Mouse (Mus musculus) T-cell, adult 2 months (primary cell): ENCODE measurements around the gene Aip.
A peak's percentile ranks its signal among the peaks of the same experiment; 100 is the strongest.
"Not testable (repeated sequence)": the region's sequence is repeated elsewhere in the genome, so short reads cannot be mapped to it uniquely, and the experiment has no call there.

Experiments
- DNase-seq: peaks from one replicate; pipeline ENCODE4 v3.0.0; 2022; ENCODE audit warnings: low spot score

Gene Aip

DNA sequence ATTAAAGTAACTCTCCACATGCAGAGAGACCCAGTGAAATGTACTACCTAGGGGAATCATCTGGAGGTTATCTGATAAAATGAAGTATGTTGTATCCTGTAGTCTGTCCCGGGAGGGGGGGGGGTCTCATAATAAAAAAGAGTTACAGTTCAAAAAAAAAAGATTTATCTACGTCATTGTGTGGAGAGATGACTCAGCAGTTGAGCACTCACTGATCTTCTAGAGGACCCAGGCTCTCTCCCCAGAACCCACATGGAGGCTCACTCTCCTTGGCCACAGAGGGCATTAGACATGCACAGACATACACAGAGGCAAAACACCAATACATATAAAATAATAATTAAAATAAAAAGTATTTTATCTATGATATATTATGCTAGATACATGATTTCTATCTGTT, 34.3 kb downstream of the Aip start:
- DNase-seq = no peak

DNA sequence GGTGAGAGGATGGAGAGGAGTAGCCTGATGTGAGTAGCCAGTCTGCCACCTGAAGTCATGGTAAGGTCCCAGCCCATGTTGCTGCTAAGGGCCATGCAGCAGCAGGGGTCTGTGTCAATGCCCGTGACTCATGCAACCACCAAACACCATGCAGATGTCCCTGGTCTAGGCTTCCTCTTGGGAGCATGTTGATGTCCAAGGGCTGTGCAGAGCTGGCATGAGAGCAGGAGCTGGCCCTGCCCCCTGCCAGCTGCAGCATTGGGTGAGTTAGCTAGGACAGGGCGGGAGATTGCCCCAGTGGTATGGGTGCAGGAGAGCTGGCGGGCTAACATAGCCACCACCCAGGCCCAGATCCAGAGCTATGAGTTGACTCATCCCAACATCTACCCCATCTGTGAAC, 35.2 kb downstream of the Aip start:
- DNase-seq = no peak

DNA sequence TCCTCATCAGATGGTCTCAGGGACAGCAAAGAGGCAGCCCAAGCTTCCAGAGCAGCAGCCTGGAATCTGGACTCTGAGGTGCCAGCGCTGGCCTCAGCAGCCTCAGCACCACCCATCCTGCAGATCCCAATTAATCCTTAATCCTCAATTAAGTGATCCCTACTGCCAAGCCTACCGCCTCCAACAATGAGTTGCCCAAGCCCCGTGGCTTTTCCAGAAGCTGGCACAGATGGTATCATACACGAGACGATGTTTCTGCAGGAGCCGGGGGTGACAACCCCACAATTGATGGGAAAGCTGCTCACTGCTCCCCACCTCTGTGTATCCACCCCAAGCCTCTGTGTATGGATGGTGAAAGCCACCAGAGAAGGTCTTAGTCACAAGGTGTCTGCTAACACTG, 36.5 kb downstream of the Aip start:
- no peak for DNase-seq

DNA sequence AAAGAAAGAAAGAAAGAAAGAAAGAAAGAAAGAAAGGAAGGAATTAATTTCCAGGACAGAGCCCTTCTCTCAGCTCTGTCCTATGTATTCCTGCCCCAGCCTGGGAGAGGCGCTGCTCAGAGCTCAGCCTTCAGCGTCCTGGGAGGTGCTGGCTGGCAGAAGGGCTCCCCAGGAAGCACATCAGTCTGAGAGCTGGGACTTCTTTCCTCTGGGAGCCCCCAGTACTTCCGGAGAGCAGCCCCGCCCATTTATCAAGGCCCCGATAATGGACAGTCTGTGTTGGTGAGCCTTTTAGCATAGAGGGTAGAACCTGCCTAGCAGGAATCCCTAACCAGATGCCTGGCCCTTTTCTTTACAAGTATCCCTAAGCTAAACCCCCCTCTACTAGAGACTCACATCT, 37.5 kb downstream of the Aip start:
- DNase-seq = no peak

DNA sequence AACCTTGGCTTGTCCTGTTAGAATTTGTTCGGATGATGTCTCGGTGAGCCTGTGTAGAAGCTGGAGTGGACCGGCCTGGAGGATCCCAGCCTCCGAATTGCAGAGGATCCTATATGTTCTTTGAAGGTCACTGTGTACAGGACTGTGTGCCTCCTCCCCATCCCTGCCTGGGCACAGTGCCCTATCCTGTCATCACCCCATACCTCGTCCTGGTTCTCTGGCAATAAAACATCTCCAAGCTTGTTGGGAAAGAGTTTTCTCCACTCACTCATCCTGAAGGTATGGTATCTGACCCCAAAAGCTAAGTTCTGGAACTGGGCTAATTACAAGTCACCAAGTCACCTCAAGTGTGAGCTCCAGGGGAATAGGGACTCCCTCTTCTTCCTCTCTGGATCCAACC, 38.6 kb downstream of the Aip start:
- DNase-seq = no peak

DNA sequence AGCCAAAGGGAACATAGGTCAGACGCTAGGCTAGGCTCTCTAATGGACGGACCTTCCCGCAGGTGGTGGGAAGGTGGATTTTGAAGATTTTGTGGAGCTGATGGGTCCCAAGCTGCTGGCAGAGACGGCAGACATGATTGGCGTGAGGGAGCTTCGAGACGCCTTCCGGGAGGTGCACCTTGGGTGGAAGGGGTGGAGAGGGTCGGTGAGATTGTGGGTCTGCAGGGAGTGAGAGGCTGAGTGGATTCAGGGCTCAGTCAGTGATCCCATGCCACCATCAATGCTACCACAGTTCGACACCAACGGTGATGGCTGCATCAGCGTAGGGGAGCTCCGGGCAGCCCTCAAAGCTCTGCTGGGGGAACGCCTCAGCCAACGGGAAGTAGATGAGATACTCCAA, 39.5 kb downstream of the Aip start:
- no peak for DNase-seq

DNA sequence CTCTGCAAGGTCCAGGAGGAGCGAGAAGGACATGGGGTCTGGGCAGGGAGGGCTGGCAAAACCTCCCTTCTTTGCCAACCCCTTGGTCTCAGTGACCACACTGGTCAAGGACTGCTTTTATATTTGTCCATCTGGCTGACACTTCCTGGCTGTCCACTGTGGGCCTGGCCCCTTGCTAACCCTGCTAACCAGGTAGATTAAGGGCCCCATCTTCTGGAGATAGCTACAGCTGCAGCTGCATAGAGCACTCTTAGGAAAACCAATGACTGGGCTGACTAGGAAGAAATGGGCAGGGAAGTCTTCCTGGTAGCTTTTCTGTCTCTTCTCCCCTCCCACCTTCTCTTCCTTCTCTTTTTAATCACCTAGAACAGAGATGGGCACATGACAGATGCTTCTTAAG, 40.7 kb downstream of the Aip start:
- DNase-seq = no peak

DNA sequence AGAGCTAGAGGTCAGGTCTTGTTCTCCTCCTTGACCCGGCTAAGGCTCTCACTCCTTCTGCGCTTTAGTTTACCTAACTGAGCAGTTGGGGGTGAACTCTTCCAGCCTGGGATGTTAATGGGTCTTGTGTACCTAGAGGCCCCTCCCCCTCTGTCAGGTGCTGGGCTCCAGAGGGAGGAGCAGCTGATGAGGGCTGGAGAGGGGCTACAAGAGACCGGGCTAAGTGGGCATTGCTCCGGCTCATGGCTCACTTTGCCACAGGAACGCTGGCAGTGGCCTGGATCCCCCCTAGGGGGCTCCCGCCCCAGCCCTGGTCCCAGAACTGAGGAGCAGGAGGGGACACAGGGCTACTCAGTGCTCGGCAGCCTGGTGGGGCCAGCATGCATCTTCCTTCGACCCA, 41.8 kb downstream of the Aip start:
- DNase-seq = no peak

DNA sequence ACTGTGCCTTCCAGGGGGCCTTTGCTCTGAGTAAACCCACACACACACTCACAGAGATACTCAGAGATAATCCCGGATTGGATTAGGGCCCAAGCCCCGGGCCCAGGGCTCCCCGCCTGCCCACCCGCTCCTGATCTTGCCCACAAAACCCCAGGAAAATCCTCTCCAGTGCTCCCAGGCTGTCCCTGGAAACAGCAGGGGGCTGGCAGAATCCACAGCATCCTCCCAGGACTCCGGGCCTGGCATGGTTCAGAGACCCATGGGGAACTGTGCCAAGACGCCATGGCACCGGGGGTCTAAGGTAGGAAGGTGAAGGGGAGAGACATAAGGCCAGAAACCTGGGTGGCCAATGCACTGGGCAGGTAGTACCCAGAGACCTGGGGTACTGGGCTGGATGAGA, 42.3 kb downstream of the Aip start:
- no peak for DNase-seq

DNA sequence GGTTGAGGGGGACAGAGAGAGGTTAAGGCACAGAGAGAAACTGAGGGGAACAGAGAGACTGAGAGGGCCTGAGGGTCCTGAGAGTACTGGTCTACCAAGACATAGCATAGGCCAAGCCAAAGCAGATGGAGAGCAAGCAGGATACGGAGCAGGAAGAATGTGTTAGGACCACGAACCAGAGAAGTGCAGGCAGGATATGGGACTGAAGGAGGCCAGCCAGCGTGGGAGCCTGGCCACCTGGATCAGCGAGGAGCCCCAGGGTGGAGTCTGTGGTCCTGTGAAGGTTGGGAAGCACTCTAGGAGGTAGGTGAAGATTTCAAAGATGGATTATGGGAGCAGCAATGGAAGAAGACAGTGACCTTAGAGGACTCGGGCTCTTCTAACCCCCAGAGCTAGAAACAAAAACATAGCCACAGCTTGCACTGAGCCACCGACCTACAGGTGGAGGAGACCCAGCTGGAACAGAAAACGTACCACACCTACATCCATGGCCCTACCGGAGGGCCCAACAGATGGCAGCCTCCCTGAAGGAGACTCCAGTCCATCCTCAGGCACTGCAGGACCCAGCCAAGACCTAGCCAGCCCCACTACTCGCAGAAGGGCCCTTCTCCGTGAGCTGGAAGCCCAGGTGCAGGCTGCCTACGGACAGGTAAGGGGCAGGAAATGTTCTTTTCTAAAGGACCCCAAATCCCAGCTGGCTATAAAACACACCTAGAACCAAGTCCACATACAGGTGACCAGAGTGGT, 43.3 kb downstream of the Aip start:
- DNase-seq = no peak

DNA sequence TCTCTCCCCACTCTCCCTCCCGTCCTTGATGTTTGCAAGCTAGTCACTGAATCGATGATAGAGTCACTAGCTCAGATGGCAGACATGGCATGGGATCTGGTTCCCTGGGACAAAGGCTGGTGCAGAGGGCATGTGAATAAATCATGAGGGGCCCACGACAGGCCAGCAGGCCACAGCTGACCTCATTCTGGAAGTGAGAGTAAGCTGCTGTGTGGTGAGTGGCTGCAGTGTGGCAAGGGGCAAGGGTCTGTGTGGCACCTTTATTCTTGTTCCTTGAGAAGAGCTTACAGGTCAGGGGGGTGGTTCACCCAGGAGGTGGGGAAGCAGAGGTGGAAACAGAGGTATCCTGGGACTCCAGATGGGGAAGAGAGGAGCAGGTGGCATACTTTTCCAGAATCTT, 44.3 kb downstream of the Aip start, which contains the start of gene Cabp2:
Gene Cabp2, plus strand, starts transcription at position 185 of the 400 bp plus-strand sequence.
- DNase-seq = no peak

DNA sequence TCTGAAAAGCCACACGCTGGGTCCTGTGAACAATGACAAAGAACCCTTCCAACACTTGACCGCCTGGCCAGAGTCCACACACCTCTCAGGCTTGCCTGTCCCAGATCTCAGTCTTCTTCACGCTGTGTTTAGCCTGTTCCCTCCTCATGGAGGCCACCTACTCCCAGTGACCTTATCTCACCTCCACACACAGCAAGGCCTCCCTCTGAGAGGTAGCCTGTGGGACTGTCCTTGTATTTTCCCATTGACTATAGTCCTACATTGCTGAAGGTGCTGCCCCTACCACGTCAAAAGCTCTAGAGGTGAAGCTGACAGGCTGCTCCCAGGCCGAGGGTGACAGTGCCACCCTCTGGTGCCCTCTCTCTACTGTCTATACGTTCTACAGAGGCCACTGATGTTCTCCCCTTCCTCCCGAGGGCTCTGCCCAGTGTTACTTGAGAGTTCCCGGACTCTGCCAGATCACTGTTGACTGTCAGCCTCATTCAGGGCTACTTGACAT, 45.1 kb downstream of the Aip start:
- DNase-seq = peak; percentile 41

DNA sequence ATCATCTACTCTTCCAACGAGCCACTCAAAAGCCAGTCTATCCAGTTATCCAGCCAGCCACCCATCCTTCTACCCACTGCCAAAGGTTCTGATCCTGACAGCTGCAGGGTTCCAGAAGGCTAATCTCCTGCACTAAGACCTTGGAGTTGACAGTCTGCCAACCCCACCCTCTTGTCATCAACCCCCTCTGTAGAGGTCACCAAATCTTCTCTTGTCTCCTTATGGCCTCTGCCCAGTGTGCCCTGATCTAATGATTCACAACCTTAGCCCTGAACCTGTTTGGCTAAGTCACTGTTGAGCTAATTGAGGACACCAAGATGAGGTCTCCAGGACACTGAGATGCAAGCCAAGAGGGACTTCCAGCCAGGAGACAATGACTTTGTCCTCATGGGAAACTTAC, 46.1 kb downstream of the Aip start:
- no peak for DNase-seq

DNA sequence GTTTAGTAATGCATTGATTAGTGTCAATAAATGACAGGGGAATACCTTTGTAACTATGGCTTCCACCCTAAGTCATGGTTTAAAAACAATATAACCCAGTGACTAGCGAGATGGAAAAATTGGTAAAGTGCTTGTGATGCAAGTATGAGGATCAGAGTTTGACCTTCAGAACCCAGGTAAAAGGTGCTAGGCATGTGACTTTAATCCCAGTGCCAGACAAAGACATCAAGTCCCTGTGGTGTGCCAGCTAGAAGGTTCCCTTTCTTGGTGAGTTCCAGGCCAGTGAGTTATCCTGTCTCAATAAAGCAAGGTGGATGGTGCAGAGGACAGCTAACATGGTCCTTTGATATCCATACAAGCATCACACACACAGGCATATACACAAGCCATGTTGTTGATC, 50.1 kb downstream of the Aip start:
- no peak for DNase-seq

DNA sequence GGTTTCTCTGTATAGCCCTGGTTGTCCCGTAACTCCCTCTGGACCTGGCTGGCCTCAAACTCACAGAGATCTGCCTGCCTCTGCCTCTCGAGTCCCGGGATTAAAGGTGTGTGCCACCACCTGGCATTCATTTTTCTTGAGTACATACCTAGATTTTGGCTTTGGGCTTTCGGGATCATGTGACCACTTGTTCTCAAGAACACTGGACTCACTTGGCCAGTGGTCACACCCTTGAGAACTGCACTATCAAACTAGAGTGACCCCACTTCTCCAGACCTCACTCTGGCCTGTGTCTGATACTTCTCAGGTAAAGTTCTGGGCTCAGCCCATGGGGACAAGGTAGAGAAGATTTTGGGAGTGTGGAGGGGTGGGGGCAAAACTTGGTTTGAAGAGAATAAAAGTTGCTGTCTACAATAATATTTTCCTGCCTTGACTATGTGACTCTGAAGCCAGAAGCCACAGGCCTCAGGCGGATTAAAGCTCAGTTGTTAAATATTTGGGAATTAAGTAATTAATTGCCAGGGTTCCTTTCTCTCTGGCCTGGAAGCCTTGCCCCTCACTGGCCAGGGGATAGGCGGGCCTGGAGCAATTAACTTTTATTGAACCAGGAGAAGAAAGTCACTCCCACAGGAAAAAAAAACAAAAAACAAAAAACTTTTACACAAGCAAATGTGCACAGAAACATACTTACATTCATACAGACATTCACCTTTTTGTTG, 52.8 kb downstream of the Aip start:
- no peak for DNase-seq

DNA sequence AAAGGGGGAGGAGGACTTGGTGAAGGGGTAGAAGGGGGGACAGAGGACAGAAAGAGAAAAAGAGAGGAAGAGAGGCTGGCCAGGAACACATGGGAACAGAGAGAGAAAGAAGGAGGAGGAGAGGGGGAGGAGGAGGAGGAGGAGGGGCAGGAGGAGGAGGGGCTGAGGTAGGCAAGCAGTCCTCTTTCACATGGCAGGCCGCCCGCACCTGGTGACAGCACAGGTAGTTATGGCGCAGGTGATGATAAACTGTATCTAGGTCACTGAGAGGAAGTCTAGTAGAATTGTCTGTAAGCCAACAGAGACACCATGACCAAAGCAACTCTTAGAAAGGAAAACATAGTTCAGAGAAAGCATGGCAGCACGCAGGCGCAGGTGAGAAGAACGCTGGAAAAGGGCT, 54.3 kb downstream of the Aip start:
- DNase-seq = no peak

DNA sequence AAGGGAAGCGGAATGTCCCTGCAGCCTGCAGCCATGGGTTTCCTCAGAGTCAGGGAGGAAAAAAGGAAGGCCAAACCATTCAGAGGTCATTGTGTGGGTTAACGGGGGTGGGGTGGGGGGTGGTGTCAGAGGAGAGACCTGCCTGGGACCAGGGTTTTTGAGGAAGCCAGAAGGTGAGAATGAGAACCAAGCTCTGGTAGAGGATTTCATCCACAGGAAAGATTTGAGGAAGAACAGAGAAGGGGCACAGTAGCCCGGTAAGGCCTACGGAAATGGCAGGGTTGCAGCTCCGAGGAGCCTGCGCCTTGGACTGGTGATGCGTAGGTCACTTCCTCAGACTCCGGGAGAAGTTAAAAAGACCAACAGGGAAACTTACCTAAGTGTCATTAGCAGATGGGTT, 54.9 kb downstream of the Aip start:
- DNase-seq = no peak

DNA sequence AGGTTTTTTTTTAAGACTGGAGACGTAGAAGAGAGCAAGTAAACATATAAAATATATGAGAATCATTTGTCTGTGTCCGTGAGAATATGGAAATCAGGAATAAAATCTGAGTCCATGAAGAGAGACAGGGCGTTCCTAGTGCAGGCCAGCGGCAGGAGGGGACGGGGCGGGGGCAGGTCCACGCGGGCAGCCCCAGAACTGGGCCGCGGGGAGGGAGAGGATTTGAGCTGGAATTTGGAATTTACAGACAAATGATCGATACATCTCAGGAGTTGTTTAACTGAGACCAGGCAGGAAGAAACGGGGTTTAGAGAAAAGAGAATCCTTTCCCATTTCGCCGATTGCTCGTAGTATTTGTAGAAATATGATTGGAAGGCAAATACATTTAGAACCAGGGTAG, 55.3 kb downstream of the Aip start:
- DNase-seq = no peak

DNA sequence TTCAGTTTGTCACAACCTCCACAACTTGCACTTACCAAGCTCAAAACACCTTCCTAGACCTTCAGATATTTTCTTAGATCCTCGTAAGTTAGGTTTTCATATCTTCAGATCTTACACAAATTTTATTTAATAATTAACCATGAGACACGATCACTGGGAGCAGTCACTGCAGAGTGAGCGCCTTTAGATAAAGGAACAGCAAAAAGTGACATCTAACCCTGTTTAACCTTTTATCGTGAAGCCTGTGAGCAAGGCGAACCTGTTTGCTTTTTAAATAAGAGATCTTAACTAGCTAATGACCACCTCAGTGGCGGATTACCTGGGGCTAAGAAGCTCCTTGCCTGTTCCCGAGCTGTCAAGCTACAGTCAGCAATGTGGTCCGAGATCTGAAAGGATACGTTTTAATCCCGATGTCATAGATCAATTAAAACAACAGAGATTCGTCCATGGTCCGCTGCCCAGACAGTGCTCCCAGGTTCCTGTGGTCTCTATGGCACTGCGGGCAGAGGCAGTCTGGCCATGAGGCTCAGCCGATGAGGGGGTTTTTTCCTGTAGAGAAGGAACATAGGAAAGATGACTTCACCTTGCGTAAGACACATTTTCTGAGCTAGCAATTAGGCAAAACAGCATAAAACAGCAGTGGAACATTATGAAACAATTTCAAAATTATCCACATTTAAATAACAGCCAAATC, 56.8 kb downstream of the Aip start:
- no peak for DNase-seq

DNA sequence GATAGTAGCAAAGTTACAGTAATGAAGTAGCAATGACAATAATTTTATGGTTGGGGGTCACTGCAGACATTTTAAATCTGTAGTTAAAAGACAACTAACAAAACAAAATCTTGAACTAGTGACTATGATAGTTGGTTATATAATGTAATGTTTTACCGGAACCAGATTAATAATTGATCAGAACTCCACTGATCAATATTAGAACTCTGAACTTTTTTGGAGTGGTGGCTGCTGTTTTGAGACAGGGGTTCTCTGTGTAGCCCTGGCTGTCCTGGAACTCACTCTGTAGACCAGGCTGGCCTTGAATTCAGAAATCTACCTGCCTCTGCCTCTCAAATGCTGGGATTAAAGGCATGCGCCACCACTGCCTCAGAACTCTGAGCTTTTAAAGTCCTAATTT, 57.4 kb downstream of the Aip start:
- not testable (repeated sequence) for DNase-seq

DNA sequence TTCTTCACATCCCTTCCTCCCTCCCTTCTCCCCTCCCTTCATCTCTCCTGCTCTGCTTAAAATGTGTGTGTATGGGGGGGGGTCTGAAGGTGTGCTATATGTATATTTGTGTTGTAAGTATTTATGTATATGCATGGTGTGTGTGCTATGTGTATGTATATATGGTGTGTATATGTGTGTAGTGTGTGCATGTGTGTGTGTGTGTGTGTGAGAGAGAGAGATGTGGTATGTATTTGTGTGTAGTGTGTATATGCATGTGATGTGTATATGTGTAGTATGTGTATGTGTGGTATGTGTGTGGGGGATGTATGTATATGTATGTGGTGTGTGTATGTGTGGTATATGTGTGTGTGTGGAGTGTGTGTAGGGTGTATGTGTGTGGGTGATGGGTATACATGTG, 58.8 kb downstream of the Aip start:
- DNase-seq = no peak

DNA sequence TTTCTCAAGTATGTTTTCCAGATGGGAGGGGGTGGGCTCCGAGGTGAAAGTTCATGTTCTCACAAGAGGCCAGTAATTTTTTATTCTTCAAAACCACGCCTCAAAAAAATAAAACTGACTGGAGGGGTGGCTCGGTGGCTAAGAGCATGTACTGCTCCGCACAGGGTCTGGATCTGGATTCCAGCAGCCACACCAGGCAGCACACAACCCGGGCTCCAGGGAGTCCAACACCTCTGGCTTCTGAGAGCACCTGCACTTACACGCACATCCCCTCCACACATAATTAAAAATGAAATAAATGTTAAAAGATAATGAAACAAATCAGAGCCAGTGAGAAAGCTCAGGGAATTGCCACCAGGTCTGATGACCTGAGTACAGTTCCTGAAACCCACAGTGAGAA, 59.4 kb downstream of the Aip start:
- DNase-seq = peak; percentile 57

DNA sequence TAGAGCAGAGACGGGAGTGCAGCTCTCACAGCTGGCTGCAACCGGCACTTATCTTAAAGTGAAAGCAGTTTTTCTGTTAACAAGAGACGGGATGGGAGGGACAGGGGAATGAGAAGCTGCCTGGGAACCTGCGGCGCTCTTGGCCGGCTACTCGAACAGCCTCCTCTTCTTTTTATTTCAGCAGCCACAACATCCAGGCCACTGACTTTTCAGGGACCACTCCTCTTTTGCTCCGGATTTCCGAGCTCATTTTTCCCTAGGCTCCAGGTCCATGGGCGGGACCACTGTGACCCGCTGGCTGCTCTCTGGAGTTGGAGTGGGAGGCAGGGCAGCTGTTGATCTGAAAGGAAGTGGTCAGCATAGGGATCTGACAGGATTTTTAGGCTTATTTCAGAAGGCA, 61.2 kb downstream of the Aip start:
- not testable (repeated sequence) for DNase-seq
